Mouse (Mus musculus): ENCODE results near the gene Schip1.

- no peak for TF ChIP-seq CTCF (IDR thresholded peaks at IDR 0.05; ENCODE audit: control insufficient read depth, insufficient read depth, low read length)
- TF ChIP-seq POLR2A (IDR thresholded peaks at IDR 0.05; ENCODE audit: borderline replicate concordance, control insufficient read depth, low read depth, low read length), result no peak
These were observed 460.8 kb downstream of the Schip1 start for GRCm38 (mm10) chr3:68525361-68525878.

All from bone marrow, adult 2 months (tissue).